24 mouse cellular contexts compared by ENCODE assay signal in the genomic region with DNA sequence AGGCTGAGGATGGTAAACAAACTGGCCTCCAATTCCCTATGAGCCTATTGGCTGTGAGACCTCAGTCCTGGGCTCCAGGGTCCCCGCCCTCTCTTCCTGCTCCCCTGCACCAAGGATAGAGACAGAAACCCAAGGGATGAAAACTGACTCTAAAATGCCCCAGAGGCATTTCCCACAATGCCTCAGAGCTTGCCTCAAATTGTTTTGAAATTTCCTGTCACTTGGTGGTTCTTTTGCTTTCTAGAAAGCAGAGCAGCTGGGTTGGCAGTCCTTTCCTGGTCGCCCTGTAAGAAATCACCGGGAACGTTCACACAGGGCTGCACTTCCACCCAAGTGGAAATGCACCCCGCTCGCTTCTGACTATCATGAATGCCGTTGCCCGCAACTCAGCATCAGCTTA.
DNase-seq lines count a peak whose midpoint lies in the region; ATAC-seq and TF ChIP-seq lines count a peak whose summit lies in the region.
"Had no signal": no experiment of that assay in that cellular context is flagged by ENCODE, and none has a peak within 500 bp of the region (broad histone marks: within the 10 kb centered on the region; RNA-seq: fewer than 3 reads in every experiment).

No protein-coding gene starts in this region.

- no peak overlapping the region for H3K9ac ChIP-seq in intestine, embryonic 16.5 days (ENCODE audit: low read depth, low read length)
- H3K9ac ChIP-seq in intestine, postnatal 0 days (ENCODE audit: low read depth, low read length), result no peak overlapping the region
- H3K9ac ChIP-seq in midbrain, embryonic 15.5 days, result no peak overlapping the region
- H3K9ac ChIP-seq: forebrain, embryonic 15.5 days; heart, embryonic 13.5 days; hindbrain, embryonic 14.5 days; intestine, embryonic 15.5 days; limb, embryonic 13.5 days; liver, embryonic 12.5 days had no signal

- 80% methylated on average over 8 of the region's 8 CpGs for WGBS in intestine, embryonic 16.5 days
- WGBS in intestine, postnatal 0 days, result 75% methylated on average over 8 of the region's 8 CpGs
- WGBS in midbrain, embryonic 15.5 days, result 84% methylated on average over 8 of the region's 8 CpGs

- no peak for TF ChIP-seq CTCF in intestine, postnatal 0 days (IDR thresholded peaks at IDR 0.05; ENCODE audit: low read depth)

- peak; percentile 61 for DNase-seq in Muller cell, postnatal 12 days (ENCODE audit: inconsistent ontology term)
- DNase-seq in layer of hippocampus, postnatal 10 days (ENCODE audit: low spot score in 2 of 2), result no peak
- DNase-seq: adrenal gland, postnatal 14 days; cerebellum, adult 2 months; cerebellum, postnatal 25 days; embryo, embryonic 11 days; gastrocnemius, postnatal 14 days; heart, adult 2 months; kidney, postnatal 4 days; lung, adult 18-20 months; right cerebral cortex, postnatal 14 days; thymus, postnatal 25 days had no signal

- peak overlapping the region; percentile 45; the same call in 1 of the 2 replicates for H3K27ac ChIP-seq in intestine, embryonic 16.5 days (ENCODE audit: low read length)
- no peak overlapping the region for H3K27ac ChIP-seq in intestine, postnatal 0 days (ENCODE audit: low read depth, low read length)
- H3K27ac ChIP-seq in midbrain, embryonic 15.5 days, result no peak overlapping the region
- H3K27ac ChIP-seq: forebrain, embryonic 15.5 days; heart, adult 2 months; heart, embryonic 13.5 days; hindbrain, embryonic 14.5 days; intestine, embryonic 15.5 days; limb, embryonic 13.5 days; liver, embryonic 12.5 days had no signal

- H3K9me3 ChIP-seq in intestine, embryonic 16.5 days (ENCODE audit: control insufficient read depth, low read length), result no peaks in the 10 kb centered on the region
- no peaks in the 10 kb centered on the region for H3K9me3 ChIP-seq in intestine, postnatal 0 days (ENCODE audit: control insufficient read depth)
- no peaks in the 10 kb centered on the region for H3K9me3 ChIP-seq in megakaryocyte, embryonic 14.5 days
- no peaks in the 10 kb centered on the region for H3K9me3 ChIP-seq in midbrain, embryonic 15.5 days
- H3K9me3 ChIP-seq: forebrain, embryonic 15.5 days; heart, embryonic 13.5 days; intestine, embryonic 15.5 days; limb, embryonic 13.5 days; liver, embryonic 12.5 days had no signal

- H3K27me3 ChIP-seq in intestine, embryonic 16.5 days (replicated peaks; ENCODE audit: control insufficient read depth, insufficient read depth, low read length), result no peaks in the 10 kb centered on the region
- no peaks in the 10 kb centered on the region for H3K27me3 ChIP-seq in intestine, postnatal 0 days (replicated peaks; ENCODE audit: control insufficient read depth, insufficient read depth, low read length)
- no peaks in the 10 kb centered on the region for H3K27me3 ChIP-seq in megakaryocyte, embryonic 14.5 days (replicated peaks)
- H3K27me3 ChIP-seq in midbrain, embryonic 15.5 days (replicated peaks), result no peaks in the 10 kb centered on the region
- H3K27me3 ChIP-seq: forebrain, embryonic 15.5 days; heart, embryonic 13.5 days; intestine, embryonic 15.5 days; limb, embryonic 13.5 days; liver, embryonic 12.5 days had no signal

- no peaks in the 10 kb centered on the region for H3K36me3 ChIP-seq in intestine, embryonic 16.5 days (ENCODE audit: control insufficient read depth, insufficient read depth, low read length)
- H3K36me3 ChIP-seq in intestine, postnatal 0 days (ENCODE audit: control insufficient read depth, insufficient read depth), result no peaks in the 10 kb centered on the region
- peaks cover 75% of the 10 kb centered on the region for H3K36me3 ChIP-seq in megakaryocyte, embryonic 14.5 days (replicated peaks; ENCODE audit: low read length)
- no peaks in the 10 kb centered on the region for H3K36me3 ChIP-seq in midbrain, embryonic 15.5 days (replicated peaks)
- H3K36me3 ChIP-seq: forebrain, embryonic 15.5 days; heart, embryonic 13.5 days; intestine, embryonic 15.5 days; limb, embryonic 13.5 days; liver, embryonic 12.5 days had no signal

- ATAC-seq in intestine, embryonic 16.5 days, result no peak
- ATAC-seq in intestine, postnatal 0 days, result no peak
- no peak for ATAC-seq in megakaryocyte, adult 5-6 weeks (ENCODE audit: poor library complexity, severe bottlenecking)
- ATAC-seq in granulocyte monocyte progenitor cell, adult 5-6 weeks (replicated peaks; ENCODE audit: poor library complexity, severe bottlenecking), result peak; percentile 62
- ATAC-seq in midbrain, embryonic 15.5 days (replicated peaks), result no peak
- ATAC-seq: forebrain, embryonic 15.5 days; intestine, embryonic 15.5 days; liver, embryonic 12.5 days had no signal

- no peak overlapping the region for H3K4me3 ChIP-seq in intestine, embryonic 16.5 days (ENCODE audit: low read length)
- H3K4me3 ChIP-seq in intestine, postnatal 0 days (ENCODE audit: low read depth, low read length), result no peak overlapping the region
- peak overlapping the region; percentile 38 for H3K4me3 ChIP-seq in megakaryocyte, embryonic 14.5 days (replicated peaks)
- H3K4me3 ChIP-seq in midbrain, embryonic 15.5 days, result no peak overlapping the region
- H3K4me3 ChIP-seq: forebrain, embryonic 15.5 days; heart, adult 2 months; heart, embryonic 13.5 days; intestine, embryonic 15.5 days; limb, embryonic 13.5 days; liver, embryonic 12.5 days had no signal

- H3K4me2 ChIP-seq in intestine, embryonic 16.5 days (ENCODE audit: low read depth, low read length), result no peak overlapping the region
- H3K4me2 ChIP-seq in intestine, postnatal 0 days (replicated peaks; ENCODE audit: low read depth), result no peak overlapping the region
- no peak overlapping the region for H3K4me2 ChIP-seq in midbrain, embryonic 15.5 days
- H3K4me2 ChIP-seq: forebrain, embryonic 15.5 days; heart, embryonic 13.5 days; hindbrain, embryonic 14.5 days; intestine, embryonic 15.5 days; limb, embryonic 13.5 days; liver, embryonic 12.5 days had no signal

- H3K4me1 ChIP-seq in intestine, embryonic 16.5 days (ENCODE audit: control insufficient read depth, insufficient read depth, low read length), result peaks cover 41% of the 10 kb centered on the region
- H3K4me1 ChIP-seq in intestine, postnatal 0 days (replicated peaks; ENCODE audit: control insufficient read depth, insufficient read depth, low read length), result no peaks in the 10 kb centered on the region
- peaks cover 100% of the 10 kb centered on the region for H3K4me1 ChIP-seq in megakaryocyte, embryonic 14.5 days
- peaks cover 9% of the 10 kb centered on the region; the same call in 1 of the 2 replicates for H3K4me1 ChIP-seq in midbrain, embryonic 15.5 days
